Mouse (Mus musculus): Measurements from ENCODE around the gene Ankrd34c.

Ankrd34c gene

GRCm38 (mm10) chr9:89678974-89679373 lies 59.3 kb downstream of the Ankrd34c start:
- in situ Hi-C loops (cut with MboI, MseI) = loop anchor here in 1 of 2 experiments (5.0 kb wide), 2 partner anchors 452 to 502 kb away; no protein-coding TSS in a partner anchor
